Mouse (Mus musculus) thymus, adult 2 months (tissue): ENCODE measurements around the gene Sptbn4. TPM values are rescaled to one million over a fixed set of nuclear protein-coding genes. Genes with fewer than 3 reads are reported as not detected.
A peak's percentile ranks its signal among the peaks of the same experiment; 100 is the strongest.

Experiments
- DNase-seq: peaks from one replicate; pipeline ENCODE4 v3.0.0; 2021
- H3K27ac ChIP-seq: fragments of 200-500 bp; 2 replicates; pipeline ENCODE4 v1.5.1; 2012; ENCODE audit warnings: low read length, control low read depth; ENCODE audit not compliant: control insufficient read depth, insufficient read depth
- H3K27me3 ChIP-seq: fragments of 200-500 bp; 2 replicates; pipeline ENCODE4 v1.6.1; 2012; ENCODE audit warnings: mild to moderate bottlenecking, low read length, moderate library complexity, mixed read lengths; ENCODE audit not compliant: control insufficient read depth, insufficient read depth
- H3K36me3 ChIP-seq: fragments of 200-500 bp; 2 replicates; pipeline ENCODE4 v1.6.1; 2012; ENCODE audit warnings: mild to moderate bottlenecking, low read length, moderate library complexity; ENCODE audit not compliant: control insufficient read depth, insufficient read depth
- H3K4me1 ChIP-seq: fragments of 200-500 bp; replicated peaks from 2 replicates; pipeline ENCODE4 v1.6.1; 2012; ENCODE audit warnings: low read length; ENCODE audit not compliant: control insufficient read depth, insufficient read depth
- H3K4me3 ChIP-seq: fragments of 200-500 bp; 2 replicates; pipeline ENCODE4 v1.5.1; 2012; ENCODE audit warnings: mild to moderate bottlenecking, low read length, control low read depth, moderate library complexity; ENCODE audit not compliant: control insufficient read depth, insufficient read depth
- CTCF ChIP-seq: fragments of 200-500 bp; IDR thresholded peaks from 2 replicates; pipeline ENCODE4 v1.5.1; 2012; ENCODE audit warnings: mild to moderate bottlenecking, control low read depth, low read length, moderate library complexity, borderline replicate concordance; ENCODE audit not compliant: control insufficient read depth, poor library complexity, insufficient read depth; ENCODE audit errors: extremely low read depth
- POLR2A ChIP-seq: fragments of 200-500 bp; IDR thresholded peaks from 2 replicates; pipeline ENCODE4 v1.6.1; 2012; ENCODE audit warnings: mild to moderate bottlenecking, low read length, control low read depth, moderate library complexity; ENCODE audit not compliant: control insufficient read depth, poor library complexity, insufficient read depth; ENCODE audit errors: extremely low read depth
- WGBS: fragments of 180-500 bp; shearing (Covaris S2); methylation state at CpG from one replicate; pipeline ENCODE4 v1.1.7; 2018; 5-methylcytosine and 5-hydroxymethylcytosine counted together
- polyA plus RNA-seq: library from polyadenylated mRNA; depleted of rRNA; stranded (reverse); fragments of >200 nt; gene quantifications from 2 replicates; pipeline ENCODE4 v1.2.3, GENCODE M21; 2012

Sptbn4 gene
- polyA plus RNA-seq, 1 experiment: 0.13 TPM

DNA sequence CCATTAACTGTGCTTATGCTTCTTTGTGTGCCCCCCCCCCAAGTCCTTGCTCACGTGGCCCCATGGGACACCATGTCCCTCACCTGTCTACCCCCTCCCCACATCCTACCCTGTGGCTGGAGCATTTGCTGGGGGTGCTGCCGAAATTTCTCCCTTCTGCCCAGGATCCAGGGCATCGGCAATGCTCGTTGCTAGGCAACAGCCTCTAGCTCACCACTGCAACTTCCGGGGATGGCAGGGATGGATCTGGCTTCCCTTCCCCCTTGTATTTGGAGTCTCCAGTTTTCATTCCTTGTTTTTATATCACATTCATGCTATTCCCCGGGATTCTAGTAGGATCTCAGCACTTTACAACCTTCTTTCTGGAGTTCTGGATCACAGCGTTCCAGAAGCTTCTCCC is 108.0 kb downstream of the Sptbn4 start:
- TF ChIP-seq POLR2A (no peak), CTCF (no peak)
- no peak overlapping the region for H3K27ac ChIP-seq
- peaks cover 18% of the 10 kb centered on the region for H3K27me3 ChIP-seq
- DNase-seq: no peak
- 46% methylated on average over 7 of the region's 7 CpGs for WGBS
- H3K4me3 ChIP-seq: no peak overlapping the region
- 0 out of 2 replicates have a peak, but pooled peaks cover 4% of the 10 kb centered on the region for H3K36me3 ChIP-seq
- H3K4me1 ChIP-seq: peaks cover 3% of the 10 kb centered on the region; the same call in 1 of the 2 replicates

DNA sequence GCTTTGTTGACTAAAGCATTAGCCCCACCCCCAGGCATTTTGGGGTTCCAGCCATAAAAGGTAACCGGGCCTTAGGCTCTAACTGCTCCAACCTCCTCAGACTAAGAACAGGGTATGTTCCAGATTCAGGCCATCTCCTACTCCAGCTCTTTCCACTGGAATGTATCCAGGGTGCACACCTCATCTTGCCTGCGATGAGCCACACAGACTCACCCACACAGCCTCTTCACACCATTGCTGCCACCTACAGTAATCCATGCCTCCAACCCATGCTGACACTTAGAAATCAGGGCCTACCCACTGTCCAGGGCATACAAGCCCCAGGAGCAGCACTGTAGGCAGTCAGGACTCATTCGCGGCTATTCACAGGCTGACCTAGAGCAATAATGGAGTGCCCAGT is 108.4 kb downstream of the Sptbn4 start:
- Histone ChIP-seq H3K36me3 (0 out of 2 replicates have a peak, but pooled peaks cover 4% of the 10 kb centered on the region), H3K4me1 (peaks cover 3% of the 10 kb centered on the region; the same call in 1 of the 2 replicates), H3K27me3 (peaks cover 22% of the 10 kb centered on the region), H3K4me3 (no peak overlapping the region), H3K27ac (no peak overlapping the region)
- WGBS: 91% methylated on average over 4 of the region's 4 CpGs
- TF ChIP-seq CTCF: no peak
- no peak for TF ChIP-seq POLR2A
- no peak for DNase-seq

DNA sequence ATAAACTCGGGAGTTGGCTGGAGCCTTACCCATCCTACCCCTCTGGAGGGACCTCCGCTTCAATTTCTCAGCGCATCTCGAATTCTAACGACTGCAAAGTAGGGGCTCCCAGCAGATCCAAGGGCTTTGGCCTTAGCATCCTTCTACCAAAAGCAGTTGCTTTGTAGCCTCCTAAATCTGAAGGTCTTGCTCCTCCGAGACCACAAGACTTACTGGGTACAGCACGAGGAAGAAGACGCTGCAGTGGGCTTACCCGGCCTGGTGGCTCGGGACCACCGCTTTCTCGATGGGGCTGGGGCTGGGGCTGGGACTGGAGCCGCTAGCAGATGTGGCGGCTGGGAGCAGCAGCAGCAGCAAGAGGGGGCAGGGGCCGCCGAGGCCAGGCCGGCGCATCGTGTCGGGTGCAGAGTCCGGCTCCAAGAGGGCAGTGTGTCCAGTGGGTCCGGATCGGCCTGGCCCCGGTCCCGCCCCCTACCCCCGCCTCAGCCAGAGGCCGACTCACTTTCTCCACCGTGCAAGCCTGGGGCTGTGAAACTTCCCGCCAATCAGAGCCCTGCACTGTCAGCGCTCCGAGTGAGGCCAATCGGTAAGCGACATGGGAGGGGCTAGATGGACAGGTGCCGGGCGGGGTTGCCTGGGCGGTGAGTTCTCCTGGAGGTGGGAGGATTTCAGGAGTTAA is 110.2 kb downstream of the Sptbn4 start, which contains the start of gene Ltbp4:
TSS of gene Ltbp4 (minus strand) at position 518 of the 679 bp plus-strand sequence.
- H3K4me3 ChIP-seq: no peak within 1 kb of the TSS
- H3K36me3 ChIP-seq: 0 out of 2 replicates have a peak, but pooled peaks cover 4% of the 10 kb centered on the region
- TF ChIP-seq CTCF (no peak), POLR2A (no peak)
- no peak for DNase-seq
- peaks cover 32% of the 10 kb centered on the region for H3K27me3 ChIP-seq
- 6% methylated on average over 36 of the region's 36 CpGs for WGBS
- peaks cover 6% of the 10 kb centered on the region for H3K4me1 ChIP-seq
- H3K27ac ChIP-seq: no peak within 1 kb of the TSS

GRCm38 (mm10) chr7:27335928-27336823 is 111.3 kb downstream of the Sptbn4 start:
- H3K4me3 ChIP-seq: no peak overlapping the region

DNA sequence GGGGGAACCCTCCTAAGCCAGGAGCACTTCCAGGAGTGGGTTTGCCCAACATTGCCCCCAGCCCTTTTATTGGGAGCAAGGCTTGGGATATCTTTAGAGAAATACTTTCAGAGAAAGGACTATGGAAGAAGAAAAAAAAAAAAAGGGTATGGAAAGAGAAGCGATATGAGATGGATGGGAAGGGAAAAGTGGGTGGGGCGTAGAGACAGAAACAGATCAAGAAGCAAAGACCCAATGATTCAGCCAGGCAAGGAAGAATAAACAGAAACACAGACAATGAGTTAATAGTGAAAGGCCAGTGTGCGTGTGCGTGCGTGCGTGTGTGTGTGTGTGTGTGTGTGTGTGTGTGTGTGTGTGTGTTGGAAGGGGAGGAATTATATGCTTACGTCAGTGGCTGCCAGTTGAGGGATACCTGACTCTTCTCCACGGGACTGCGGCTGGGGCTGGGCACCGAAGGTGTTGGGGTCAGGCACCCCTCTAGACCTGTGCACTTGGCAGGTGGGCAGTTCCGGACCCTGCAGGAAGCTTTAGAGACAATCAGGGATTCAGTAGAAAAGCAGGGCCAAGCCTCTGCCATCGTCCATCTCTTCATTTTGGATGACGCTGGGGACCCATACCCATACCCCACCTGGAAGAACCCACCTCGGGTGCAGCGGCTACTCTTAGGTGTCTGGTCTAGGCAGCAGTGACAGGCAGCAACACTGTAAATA is 112.3 kb downstream of the Sptbn4 start:
- Histone ChIP-seq H3K4me3 (no peak overlapping the region), H3K27ac (no peak overlapping the region), H3K27me3 (peaks cover 43% of the 10 kb centered on the region), H3K4me1 (peaks cover 24% of the 10 kb centered on the region), H3K36me3 (no peaks in the 10 kb centered on the region)
- WGBS: 61% methylated on average over 15 of the region's 15 CpGs
- DNase-seq: no peak
- TF ChIP-seq POLR2A: no peak
- no peak for TF ChIP-seq CTCF

More at GRCm38 (mm10) chr7:27335928-27336823, 111.3 kb downstream of the Sptbn4 start:
- Histone ChIP-seq H3K4me1 (peaks cover 15% of the 10 kb centered on the region), H3K27me3 (peaks cover 39% of the 10 kb centered on the region), H3K36me3 (no peaks in the 10 kb centered on the region), H3K27ac (no peak overlapping the region)
- WGBS: 8% methylated on average over 47 of the region's 47 CpGs
- peak; percentile 84 for DNase-seq
- TF ChIP-seq CTCF: peak; percentile 92
- TF ChIP-seq POLR2A: no peak

DNA sequence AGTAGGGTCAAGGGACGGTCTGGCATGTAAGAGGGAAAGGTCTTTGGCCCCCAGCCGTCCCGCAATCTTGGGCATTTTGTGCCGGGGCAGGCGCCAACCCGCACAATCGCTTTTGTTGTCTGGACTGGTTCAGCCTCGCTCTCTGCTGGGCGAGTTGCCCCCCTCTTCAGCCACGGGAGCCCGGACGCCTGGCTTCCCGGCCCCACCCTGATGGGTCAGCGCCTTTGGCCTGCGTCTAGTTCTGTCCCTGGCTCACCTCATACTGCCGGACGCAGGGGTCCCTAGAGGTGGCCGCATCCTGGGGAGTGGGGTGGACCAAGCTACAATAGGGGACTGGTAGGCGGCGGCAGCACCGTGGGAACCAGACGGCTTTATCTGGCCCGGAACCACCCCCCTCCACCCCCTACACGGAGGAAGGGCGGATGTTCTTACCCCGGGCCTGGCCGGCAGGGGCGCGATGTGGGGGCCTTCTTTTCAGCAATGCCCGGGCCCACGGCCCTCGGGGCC is 113.0 kb downstream of the Sptbn4 start:
- H3K27me3 ChIP-seq: peaks cover 46% of the 10 kb centered on the region
- H3K4me1 ChIP-seq: peaks cover 30% of the 10 kb centered on the region
- DNase-seq: no peak
- no peak overlapping the region for H3K4me3 ChIP-seq
- WGBS: 3% methylated on average over 32 of the region's 32 CpGs
- H3K27ac ChIP-seq: no peak overlapping the region
- no peaks in the 10 kb centered on the region for H3K36me3 ChIP-seq
- TF ChIP-seq POLR2A (no peak), CTCF (no peak)
